Mouse (Mus musculus) heart, embryonic 14.5 days (tissue): Measurements from ENCODE around the gene Sipa1l3. TPM values are rescaled to one million over a fixed set of nuclear protein-coding genes. Genes with fewer than 3 reads are reported as not detected.

Source experiments
- ATAC-seq: fragments of 200-750 bp; cut with Nextera tagmentation; 2 replicates; pipeline ENCODE4 v1.8.0; 2017; ENCODE audit warnings: low read depth, moderate TSS enrichment; ENCODE audit not compliant: insufficient number of reproducible peaks, insufficient read depth, low FRiP score
- H3K27ac ChIP-seq, 2 experiments: fragments of 200-500 bp in 1 of 2; fragments of 300-500 bp in 1 of 2; sonication (generic) in 1 of 2; replicated peaks in 1 of 2; 2 replicates each; pipeline ENCODE4 v1.5.1; 2012 to 2014; ENCODE audit warnings: low read depth in 2 of 2, low read length in 2 of 2, control low read depth in 1 of 2, mild to moderate bottlenecking in 1 of 2, mixed read lengths in 1 of 2; ENCODE audit not compliant: control insufficient read depth in 1 of 2, insufficient read depth in 1 of 2
- H3K27me3 ChIP-seq: fragments of 300-500 bp; sonication (generic); 2 replicates; pipeline ENCODE4 v1.6.1; 2014; ENCODE audit warnings: mild to moderate bottlenecking, low read length, control low read depth; ENCODE audit not compliant: control insufficient read depth, insufficient read depth
- H3K36me3 ChIP-seq: fragments of 300-500 bp; sonication (generic); 2 replicates; pipeline ENCODE4 v1.6.1; 2014; ENCODE audit warnings: mild to moderate bottlenecking, control low read depth, low read length, mixed read lengths; ENCODE audit not compliant: control insufficient read depth, insufficient read depth
- H3K4me1 ChIP-seq, 2 experiments: fragments of 200-500 bp in 1 of 2; fragments of 300-500 bp in 1 of 2; sonication (generic) in 1 of 2; 2 replicates each; pipeline ENCODE4 v1.6.1; 2012 to 2014; ENCODE audit warnings: low read length in 2 of 2, control low read depth in 1 of 2, mixed read lengths in 1 of 2; ENCODE audit not compliant: control insufficient read depth in 2 of 2, insufficient read depth in 2 of 2
- H3K4me2 ChIP-seq: fragments of 300-500 bp; sonication (generic); 2 replicates; pipeline ENCODE4 v1.6.1; 2014; ENCODE audit warnings: mild to moderate bottlenecking, low read length
- H3K4me3 ChIP-seq, 2 experiments: fragments of 200-500 bp in 1 of 2; fragments of 300-500 bp in 1 of 2; sonication (generic) in 1 of 2; 2 replicates each; pipeline ENCODE4 v1.5.1; 2012 to 2014; ENCODE audit warnings: low read length in 2 of 2, mild to moderate bottlenecking in 2 of 2, control low read depth in 1 of 2, low read depth in 1 of 2, moderate library complexity in 1 of 2; ENCODE audit not compliant: control insufficient read depth in 1 of 2, insufficient read depth in 1 of 2
- H3K9ac ChIP-seq: fragments of 300-500 bp; sonication (generic); 2 replicates; pipeline ENCODE4 v1.6.1; 2014; ENCODE audit warnings: mild to moderate bottlenecking, low read length
- H3K9me3 ChIP-seq: fragments of 300-500 bp; sonication (generic); 2 replicates; pipeline ENCODE4 v1.6.1; 2016; ENCODE audit warnings: low read length, control low read depth; ENCODE audit not compliant: control insufficient read depth
- WGBS: fragments of 180-500 bp; shearing (Covaris S2); extraction: QIAGEN DNeasy Blood & Tissue Kit; methylation state at CpG from one replicate; pipeline ENCODE4 v1.1.7; 2014; 5-methylcytosine and 5-hydroxymethylcytosine counted together
- polyA plus RNA-seq: library from polyadenylated mRNA; unstranded; fragments of >200 nt; fragmentation: Nextera tagmentation; extraction: Ambion mirVana; gene quantifications from 2 replicates; pipeline ENCODE4 v1.2.1, GENCODE M21; 2014

Sipa1l3 gene
- polyA plus RNA-seq, 1 experiment from 2014 or later: 3.4 TPM

- peaks cover 21% of the 10 kb centered on the region; the same call in 1 of the 2 replicates for H3K27me3 ChIP-seq
- no peak for ATAC-seq
- H3K9me3 ChIP-seq: no peaks in the 10 kb centered on the region
- no peak overlapping the region for H3K4me3 ChIP-seq
- H3K9ac ChIP-seq: no peak overlapping the region
- H3K36me3 ChIP-seq: no peaks in the 10 kb centered on the region
- H3K4me1 ChIP-seq: peaks cover 7 to 20% of the 10 kb centered on the region in 2 experiments; a peak in 3 of 4 replicates
- WGBS: 80% methylated on average over 7 of the region's 7 CpGs
- H3K27ac ChIP-seq: no peak overlapping the region
- no peak overlapping the region for H3K4me2 ChIP-seq
Observed at GRCm38 (mm10) chr7:29287481-29287880, 231.0 kb downstream of the Sipa1l3 start.

GRCm38 (mm10) chr7:29284523-29284922 lies 233.9 kb downstream of the Sipa1l3 start:
- Histone ChIP-seq H3K9me3 (no peaks in the 10 kb centered on the region), H3K27me3 (peaks cover 26% of the 10 kb centered on the region; the same call in 1 of the 2 replicates)

GRCm38 (mm10) chr7:29283876-29284275 lies 234.6 kb downstream of the Sipa1l3 start:
- 74% methylated on average over 4 of the region's 4 CpGs for WGBS
- ATAC-seq: no peak

More at GRCm38 (mm10) chr7:29284523-29284922, 233.9 kb downstream of the Sipa1l3 start:
- Histone ChIP-seq H3K36me3 (no peaks in the 10 kb centered on the region), H3K4me3 (no peak overlapping the region), H3K4me2 (no peak overlapping the region), H3K27ac (no peak overlapping the region), H3K4me1 (peaks cover 10 to 20% of the 10 kb centered on the region in 2 experiments), H3K9ac (no peak overlapping the region)
- 82% methylated on average over 6 of the region's 6 CpGs for WGBS
- ATAC-seq: no peak

GRCm38 (mm10) chr7:29282074-29282554 lies 236.3 kb downstream of the Sipa1l3 start:
- 10% methylated on average over 21 of the region's 21 CpGs for WGBS
- H3K27ac ChIP-seq: no peak overlapping the region

More at GRCm38 (mm10) chr7:29283876-29284275, 234.6 kb downstream of the Sipa1l3 start:
- peaks cover 10 to 21% of the 10 kb centered on the region in 2 experiments for H3K4me1 ChIP-seq
- no peak overlapping the region for H3K9ac ChIP-seq
- H3K4me2 ChIP-seq: no peak overlapping the region
- peaks cover 25% of the 10 kb centered on the region; the same call in 1 of the 2 replicates for H3K27me3 ChIP-seq
- H3K36me3 ChIP-seq: no peaks in the 10 kb centered on the region
- no peak overlapping the region for H3K27ac ChIP-seq
- no peak overlapping the region for H3K4me3 ChIP-seq
- H3K9me3 ChIP-seq: no peaks in the 10 kb centered on the region

GRCm38 (mm10) chr7:29281201-29282073 lies 237.0 kb downstream of the Sipa1l3 start, which contains the start of gene Spint2:
Gene Spint2 (minus strand): TSS chr7:29281912.
- Histone ChIP-seq H3K27ac (peak within 1 kb of the TSS in 1 of 2 experiments; percentile 58; a peak in 3 of 4 replicates), H3K36me3 (no peaks in the 10 kb centered on the region), H3K4me2 (peak within 1 kb of the TSS; percentile 99), H3K27me3 (peaks cover 17% of the 10 kb centered on the region; the same call in 1 of the 2 replicates), H3K9me3 (no peaks in the 10 kb centered on the region), H3K4me3 (peak within 1 kb of the TSS; percentile 60 to 73), H3K9ac (peak within 1 kb of the TSS; percentile 83), H3K4me1 (peaks cover 11 to 22% of the 10 kb centered on the region in 2 experiments)
- no peak for ATAC-seq
- under 1% methylated on average over 75 of the region's 80 CpGs for WGBS

More at GRCm38 (mm10) chr7:29282074-29282554, 236.3 kb downstream of the Sipa1l3 start:
- Histone ChIP-seq H3K4me1 (peaks cover 10 to 19% of the 10 kb centered on the region in 2 experiments), H3K9me3 (no peaks in the 10 kb centered on the region), H3K27me3 (peaks cover 19% of the 10 kb centered on the region; the same call in 1 of the 2 replicates), H3K4me3 (peak overlapping the region; percentile 60 to 73), H3K9ac (peak overlapping the region; percentile 83), H3K4me2 (peak overlapping the region; percentile 99), H3K36me3 (no peaks in the 10 kb centered on the region)
- no peak for ATAC-seq

- Histone ChIP-seq H3K9me3 (no peaks in the 10 kb centered on the region), H3K36me3 (no peaks in the 10 kb centered on the region), H3K4me1 (peaks cover 11 to 22% of the 10 kb centered on the region in 2 experiments), H3K9ac (peak overlapping the region; percentile 83), H3K27ac (peak overlapping the region in 1 of 2 experiments; percentile 58; a peak in 1 of 4 replicates), H3K4me3 (peak overlapping the region; percentile 60 to 73), H3K27me3 (peaks cover 12% of the 10 kb centered on the region; the same call in 1 of the 2 replicates), H3K4me2 (peak overlapping the region; percentile 99)
- no peak for ATAC-seq
- WGBS: 15% methylated on average over 13 of the region's 13 CpGs
Observed at GRCm38 (mm10) chr7:29280801-29281200, 237.6 kb downstream of the Sipa1l3 start.

GRCm38 (mm10) chr7:29279924-29280323 lies 238.5 kb downstream of the Sipa1l3 start:
- Histone ChIP-seq H3K4me2 (peak overlapping the region; percentile 99), H3K9me3 (no peaks in the 10 kb centered on the region), H3K4me1 (peaks cover 11 to 22% of the 10 kb centered on the region in 2 experiments), H3K4me3 (0 out of 4 replicates have a peak overlapping the region, but pooled peaks of 1 of the 2 experiments have one; percentile 73), H3K9ac (no peak overlapping the region), H3K27ac (peak overlapping the region; percentile 58 to 79), H3K36me3 (no peaks in the 10 kb centered on the region), H3K27me3 (peaks cover 12% of the 10 kb centered on the region; the same call in 1 of the 2 replicates)
- peak; percentile 26; the same call in 1 of the 2 replicates for ATAC-seq
- WGBS: 13% methylated on average over 8 of the region's 8 CpGs
